Mouse (Mus musculus): ENCODE data around the gene Krba1. TPM values are rescaled to one million over a fixed set of nuclear protein-coding genes. Genes with fewer than 3 reads are reported as not detected.
A peak's percentile ranks its signal among the peaks of the same experiment; 100 is the strongest.

Gene Krba1
- 10 to 100 TPM; 19.2 to 37.3 TPM for total RNA-seq (2021)
- long read RNA-seq, experiment 1, full-length matches to known transcripts, result 11 of 38 reads
- long read RNA-seq, experiment 1, partial matches to known transcripts, result 21 of 38 reads
- long read RNA-seq, experiment 1, other reads (novel, unspliced or antisense), result 6 of 38 reads
- long read RNA-seq, experiment 2, full-length matches to known transcripts, result 2 of 10 reads
- long read RNA-seq, experiment 2, partial matches to known transcripts, result 4 of 10 reads
- long read RNA-seq, experiment 2, other reads (novel, unspliced or antisense), result 4 of 10 reads

GRCm38 (mm10) chr6:48395105-48396007 is at the start of gene Krba1:
Gene Krba1, plus strand, starts transcription at chr6:48395586.
- peak; percentile 89 to 93 for DNase-seq

- no peak for DNase-seq
These were observed 36.5 kb upstream of the Krba1 start for GRCm38 (mm10) chr6:48358897-48359296.

- DNase-seq, result no peak
These were observed 28.9 kb upstream of the Krba1 start for GRCm38 (mm10) chr6:48366322-48366996.

- no peak for DNase-seq
These were observed 7.2 kb upstream of the Krba1 start for GRCm38 (mm10) chr6:48388221-48388620.

GRCm38 (mm10) chr6:48393811-48394210 is 1.6 kb upstream of the Krba1 start:
- DNase-seq, result peak in 1 of 2 experiments; percentile 56

- DNase-seq, result no peak
These were observed 716 bp downstream of the Krba1 start for GRCm38 (mm10) chr6:48396008-48396595.

- DNase-seq, result no peak
These were observed 1.3 kb downstream of the Krba1 start for GRCm38 (mm10) chr6:48396686-48397085.

- peak; percentile 54 to 58 for DNase-seq
These were observed 1.9 kb downstream of the Krba1 start for GRCm38 (mm10) chr6:48397336-48397735.

- no peak for DNase-seq
These were observed 4.5 kb downstream of the Krba1 start for GRCm38 (mm10) chr6:48399906-48400305.

- DNase-seq, result no peak
These were observed 8.7 kb downstream of the Krba1 start for GRCm38 (mm10) chr6:48404071-48404470.

GRCm38 (mm10) chr6:48409726-48410343 is 14.4 kb downstream of the Krba1 start:
- DNase-seq, result no peak

- DNase-seq, result no peak
These were observed 15.2 kb downstream of the Krba1 start for GRCm38 (mm10) chr6:48410551-48410950.

GRCm38 (mm10) chr6:48411193-48412092 is 16.1 kb downstream of the Krba1 start:
- peak; percentile 43 to 49 for DNase-seq

GRCm38 (mm10) chr6:48412147-48412546 is 16.8 kb downstream of the Krba1 start:
- no peak for DNase-seq

GRCm38 (mm10) chr6:48412662-48413061 is 17.3 kb downstream of the Krba1 start:
- DNase-seq, result no peak

- DNase-seq, result no peak
These were observed 17.7 kb downstream of the Krba1 start for GRCm38 (mm10) chr6:48413081-48413480.

- DNase-seq, result no peak
These were observed 19.5 kb downstream of the Krba1 start for GRCm38 (mm10) chr6:48414886-48415285.

GRCm38 (mm10) chr6:48415636-48416035 is 20.2 kb downstream of the Krba1 start:
- DNase-seq, result peak; percentile 87 to 93

GRCm38 (mm10) chr6:48416486-48416885 is 21.1 kb downstream of the Krba1 start:
- no peak for DNase-seq

- DNase-seq, result no peak
These were observed 25.3 kb downstream of the Krba1 start for GRCm38 (mm10) chr6:48420647-48421046.

- DNase-seq, result no peak
These were observed 27.9 kb downstream of the Krba1 start for GRCm38 (mm10) chr6:48423336-48423735.

Measured in adrenal gland, postnatal 36 days (tissue).